Mouse (Mus musculus): ENCODE measurements around the gene H2-M2. TPM values are rescaled to one million over a fixed set of nuclear protein-coding genes. Genes with fewer than 3 reads are reported as not detected.

The H2-M2 gene
- polyA plus RNA-seq (2017; shearing (Covaris generic)), result 1 to 10 TPM in 1 of 2 experiments, under 1 TPM in 1; 0.37 to 2.2 TPM

GRCm38 (mm10) chr17:37483452-37483851 lies at the start of gene H2-M2:
H2-M2 (minus strand) TSS chr17:37483552.

GRCm38 (mm10) chr17:37507730-37508129 lies 24.4 kb upstream of the H2-M2 start, which contains the start of gene Olfr111:
Olfr111 (plus strand) TSS chr17:37508030.

GRCm38 (mm10) chr17:37491930-37492518 lies 8.7 kb upstream of the H2-M2 start, which contains the start of gene Olfr110:
Olfr110 (plus strand) TSS chr17:37492468.

GRCm38 (mm10) chr17:37458616-37459015 lies 24.7 kb downstream of the H2-M2 start, which contains the start of gene Olfr109:
Olfr109 (plus strand) TSS chr17:37458916.

DNA sequence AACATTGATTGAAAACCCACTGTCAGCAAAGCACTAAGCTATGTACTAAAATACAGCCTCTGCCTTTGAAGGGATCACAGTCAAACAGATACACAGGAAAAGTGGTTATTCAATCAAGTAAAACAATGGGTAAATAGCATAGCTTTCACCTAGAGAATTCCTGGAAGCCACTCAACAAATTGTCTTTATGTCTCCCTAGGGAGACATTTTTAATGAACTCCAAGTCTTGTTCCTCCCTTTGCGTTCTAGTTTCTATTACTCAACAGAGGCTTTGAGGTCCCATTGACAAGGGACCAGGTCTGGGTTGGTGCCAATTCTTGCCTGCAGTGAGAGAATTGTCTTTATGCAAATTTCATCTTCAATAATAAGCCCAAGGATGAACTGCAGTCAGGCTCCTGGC lies 38.2 kb downstream of the H2-M2 start, which contains the start of gene Olfr108:
TSS of gene Olfr108 (plus strand) at position 301 of the 400 bp plus-strand sequence.

Other genes with a start within 250 kb of the H2-M2 start
- not detected for gene Olfr97, start 246.2 kb downstream of the H2-M2 start, polyA plus RNA-seq (2017; shearing (Covaris generic))
- not detected for gene Olfr98, start 219.8 kb downstream of the H2-M2 start, polyA plus RNA-seq (2017; shearing (Covaris generic))
- gene H2-M3, start 213.3 kb downstream of the H2-M2 start, polyA plus RNA-seq (2017; shearing (Covaris generic)), result 100 to 1,000 TPM; 112 to 128 TPM
- gene Olfr99, start 200.1 kb downstream of the H2-M2 start, polyA plus RNA-seq (2017; shearing (Covaris generic)), result 1 to 10 TPM; 2.3 to 3.6 TPM
- under 1 TPM; 0.06 to 0.43 TPM for gene Olfr101, start 179.2 kb downstream of the H2-M2 start, polyA plus RNA-seq (2017; shearing (Covaris generic))
- under 1 TPM in 1 of 2 experiments, not detected in 1; 0.39 TPM for gene Olfr102, start 166.5 kb downstream of the H2-M2 start, polyA plus RNA-seq (2017; shearing (Covaris generic))
- gene Olfr103, start 143.9 kb downstream of the H2-M2 start, polyA plus RNA-seq (2017; shearing (Covaris generic)), result not detected
- gene Olfr104-ps, start 124.0 kb downstream of the H2-M2 start, polyA plus RNA-seq (2017; shearing (Covaris generic)), result not detected
- not detected for gene Olfr105-ps, start 104.5 kb downstream of the H2-M2 start, polyA plus RNA-seq (2017; shearing (Covaris generic))
- gene Olfr106-ps, start 93.2 kb downstream of the H2-M2 start, polyA plus RNA-seq (2017; shearing (Covaris generic)), result not detected
- gene Olfr107, start 84.3 kb downstream of the H2-M2 start, polyA plus RNA-seq (2017; shearing (Covaris generic)), result under 1 TPM; 0.04 to 0.09 TPM
- gene Olfr108, start 38.1 kb downstream of the H2-M2 start, polyA plus RNA-seq (2017; shearing (Covaris generic)), result not detected
- under 1 TPM in 1 of 2 experiments, not detected in 1; 0.10 TPM for gene Olfr109, start 24.6 kb downstream of the H2-M2 start, polyA plus RNA-seq (2017; shearing (Covaris generic))
- not detected for gene Olfr110, start 8.9 kb upstream of the H2-M2 start, polyA plus RNA-seq (2017; shearing (Covaris generic))
- gene Olfr111, start 24.5 kb upstream of the H2-M2 start, polyA plus RNA-seq (2017; shearing (Covaris generic)), result not detected
- gene Olfr112, start 85.9 kb upstream of the H2-M2 start, polyA plus RNA-seq (2017; shearing (Covaris generic)), result not detected
- not detected for gene Olfr113, start 94.1 kb upstream of the H2-M2 start, polyA plus RNA-seq (2017; shearing (Covaris generic))
- gene Olfr114, start 109.2 kb upstream of the H2-M2 start, polyA plus RNA-seq (2017; shearing (Covaris generic)), result not detected
- gene Olfr115, start 143.6 kb upstream of the H2-M2 start, polyA plus RNA-seq (2017; shearing (Covaris generic)), result not detected
- gene Olfr116, start 143.6 kb upstream of the H2-M2 start, polyA plus RNA-seq (2017; shearing (Covaris generic)), result not detected
- gene Olfr117, start 180.2 kb upstream of the H2-M2 start, polyA plus RNA-seq (2017; shearing (Covaris generic)), result under 1 TPM in 1 of 2 experiments, not detected in 1; 0.09 TPM
- gene Olfr118, start 183.4 kb upstream of the H2-M2 start, polyA plus RNA-seq (2017; shearing (Covaris generic)), result under 1 TPM in 1 of 2 experiments, not detected in 1; 0.08 TPM
- gene Olfr119, start 213.0 kb upstream of the H2-M2 start, polyA plus RNA-seq (2017; shearing (Covaris generic)), result under 1 TPM in 1 of 2 experiments, not detected in 1; 0.12 TPM
- gene Olfr120, start 238.3 kb upstream of the H2-M2 start, polyA plus RNA-seq (2017; shearing (Covaris generic)), result not detected